In the genomic region with DNA sequence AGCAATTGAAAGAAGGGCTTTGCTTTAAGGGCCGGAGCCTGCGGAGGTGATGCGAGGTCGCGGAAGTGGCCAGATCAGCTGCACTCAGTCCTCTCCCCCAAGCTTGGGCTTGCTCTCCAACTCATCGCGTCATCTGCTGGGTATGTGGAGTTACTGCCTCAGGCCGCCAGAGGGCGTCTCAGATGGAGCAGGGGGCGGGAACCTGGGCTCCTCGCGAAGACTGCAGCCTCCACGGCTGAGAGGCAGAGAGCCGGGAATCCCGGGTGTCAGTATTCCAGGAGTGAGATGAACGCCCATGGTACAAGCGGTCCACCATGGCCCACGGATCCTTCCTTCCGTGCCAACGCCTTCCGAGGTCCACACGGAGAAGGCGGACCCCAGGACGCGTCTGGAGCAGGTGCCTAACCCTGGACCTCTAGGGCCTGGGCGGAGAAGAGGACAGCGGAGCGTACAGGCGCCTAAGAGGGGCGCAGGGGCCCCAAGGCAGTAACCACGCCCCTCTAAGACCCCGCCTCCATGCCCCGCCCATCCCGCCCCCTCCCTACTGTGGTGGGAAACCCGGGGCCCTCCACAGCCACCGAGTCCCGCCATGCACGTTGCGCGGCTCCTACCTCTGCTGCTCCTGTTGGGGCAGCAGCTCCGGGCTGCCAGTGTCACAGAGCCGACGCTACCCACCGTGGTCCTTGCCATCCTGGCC, we compare ENCODE assay signal across 8 mouse cellular contexts. TPM values are rescaled to one million over a fixed set of nuclear protein-coding genes. Genes with fewer than 3 reads are reported as not detected.
DNase-seq lines count a peak whose midpoint lies in the region; ATAC-seq and TF ChIP-seq lines count a peak whose summit lies in the region.

A gene (plus strand): TSS at position 216 of the 697 bp plus-strand sequence.

- H3K4me3 ChIP-seq in bone marrow, adult 2 months (replicated peaks; ENCODE audit: control insufficient read depth, low read depth, low read length): peak within 1 kb of the TSS; percentile 93
- H3K4me3 ChIP-seq in embryonic facial prominence, embryonic 14.5 days (ENCODE audit: low read depth, low read length): peak within 1 kb of the TSS; percentile 51
- peak within 1 kb of the TSS; percentile 59 for H3K4me3 ChIP-seq in heart, adult 2 months
- H3K4me3 ChIP-seq in kidney, adult 2 months (ENCODE audit: insufficient read depth, low read depth, low read length): peak within 1 kb of the TSS; percentile 53
- H3K4me3 ChIP-seq in limb, embryonic 11.5 days (ENCODE audit: low read depth, low read length): peak within 1 kb of the TSS; percentile 49
- H3K4me3 ChIP-seq in midbrain, embryonic 13.5 days (replicated peaks): peak within 1 kb of the TSS; percentile 47
- peak within 1 kb of the TSS; percentile 74 for H3K4me3 ChIP-seq in small intestine, adult 2 months (ENCODE audit: low read depth, low read length)

- no peaks in the 10 kb centered on the region; the same call in 1 of the 2 replicates for H3K4me1 ChIP-seq in bone marrow, adult 2 months (ENCODE audit: control insufficient read depth, insufficient read depth, low read length)
- peaks cover 3% of the 10 kb centered on the region; the same call in 1 of the 2 replicates for H3K4me1 ChIP-seq in embryonic facial prominence, embryonic 14.5 days (ENCODE audit: control insufficient read depth, insufficient read depth, low read length)
- no peaks in the 10 kb centered on the region for H3K4me1 ChIP-seq in heart, adult 2 months (ENCODE audit: control insufficient read depth, insufficient read depth, low read length)
- H3K4me1 ChIP-seq in kidney, adult 2 months (ENCODE audit: control insufficient read depth, insufficient read depth, low read length): no peaks in the 10 kb centered on the region
- 0 out of 2 replicates have a peak, but pooled peaks cover 5% of the 10 kb centered on the region for H3K4me1 ChIP-seq in limb, embryonic 11.5 days (ENCODE audit: control insufficient read depth, insufficient read depth, low read length)
- H3K4me1 ChIP-seq in midbrain, embryonic 13.5 days (replicated peaks): peaks cover 19% of the 10 kb centered on the region
- peaks cover 9% of the 10 kb centered on the region for H3K4me1 ChIP-seq in small intestine, adult 2 months (ENCODE audit: control insufficient read depth, insufficient read depth, insufficient read length, low read length)

- peak; percentile 88 for DNase-seq in A20 (ENCODE audit: low read depth, low spot score)
- peak; percentile 95 for DNase-seq in embryonic facial prominence, embryonic 14.5 days (ENCODE audit: low spot score)
- peak; percentile 87 for DNase-seq in heart, adult 2 months
- peak; percentile 83 for DNase-seq in kidney, adult 2 months
- DNase-seq in limb, embryonic 11.5 days (ENCODE audit: low spot score): peak; percentile 89

- intact Hi-C loops in heart, adult 2 months (cut with DNase I): loop anchor here (1.0 kb wide), 1 partner anchor 108 kb away; no protein-coding TSS in a partner anchor

- ATAC-seq in embryonic facial prominence, embryonic 14.5 days (ENCODE audit: low read depth): peak; percentile 93
- ATAC-seq in limb, embryonic 11.5 days (ENCODE audit: insufficient number of reproducible peaks, low FRiP score, low TSS enrichment, low read depth): peak; percentile 88
- peak; percentile 91 for ATAC-seq in midbrain, embryonic 13.5 days

- H3K9ac ChIP-seq in embryonic facial prominence, embryonic 14.5 days (ENCODE audit: low read depth, low read length): peak within 1 kb of the TSS; percentile 69
- peak within 1 kb of the TSS; percentile 68 for H3K9ac ChIP-seq in heart, adult 2 months (ENCODE audit: low read depth, low read length)
- peak within 1 kb of the TSS; percentile 58 for H3K9ac ChIP-seq in limb, embryonic 11.5 days (ENCODE audit: low read length)
- peak within 1 kb of the TSS; percentile 69 for H3K9ac ChIP-seq in midbrain, embryonic 13.5 days (replicated peaks)

- peaks cover 14% of the 10 kb centered on the region; the same call in 1 of the 2 replicates for H3K36me3 ChIP-seq in embryonic facial prominence, embryonic 14.5 days (ENCODE audit: control insufficient read depth, insufficient read depth, low read length)
- no peaks in the 10 kb centered on the region for H3K36me3 ChIP-seq in heart, adult 2 months (ENCODE audit: control insufficient read depth, insufficient read depth, low read length)
- H3K36me3 ChIP-seq in kidney, adult 2 months (ENCODE audit: control insufficient read depth, insufficient read depth, low read length): no peaks in the 10 kb centered on the region
- no peaks in the 10 kb centered on the region for H3K36me3 ChIP-seq in limb, embryonic 11.5 days (ENCODE audit: control insufficient read depth, insufficient read depth, low read length)
- H3K36me3 ChIP-seq in midbrain, embryonic 13.5 days: peaks cover 15% of the 10 kb centered on the region
- no peaks in the 10 kb centered on the region for H3K36me3 ChIP-seq in small intestine, adult 2 months (ENCODE audit: control insufficient read depth, insufficient read depth, low read length)

- TF ChIP-seq POLR2A in bone marrow, adult 2 months (IDR thresholded peaks at IDR 0.05; ENCODE audit: borderline replicate concordance, control insufficient read depth, low read depth, low read length): peak; percentile 58
- 0 out of 2 replicates have a peak, but pooled peaks have one; percentile 6 for TF ChIP-seq POLR2A in heart, adult 2 months (IDR thresholded peaks at IDR 0.05; ENCODE audit: insufficient read depth, low read depth, low read length)
- TF ChIP-seq POLR2A in kidney, adult 2 months (IDR thresholded peaks at IDR 0.05; ENCODE audit: low read depth, low read length): no peak
- no peak for TF ChIP-seq POLR2A in small intestine, adult 2 months (IDR thresholded peaks at IDR 0.05; ENCODE audit: low read depth, low read length)

- no peaks in the 10 kb centered on the region for H3K9me3 ChIP-seq in embryonic facial prominence, embryonic 14.5 days (ENCODE audit: control insufficient read depth, low read length)
- H3K9me3 ChIP-seq in limb, embryonic 11.5 days (ENCODE audit: control insufficient read depth, low read length): no peaks in the 10 kb centered on the region
- H3K9me3 ChIP-seq in midbrain, embryonic 13.5 days: no peaks in the 10 kb centered on the region

- peak within 1 kb of the TSS; percentile 82 for H3K4me2 ChIP-seq in embryonic facial prominence, embryonic 14.5 days (ENCODE audit: low read depth, low read length)
- H3K4me2 ChIP-seq in limb, embryonic 11.5 days (ENCODE audit: low read depth, severe bottlenecking): peak within 1 kb of the TSS; percentile 85
- peak within 1 kb of the TSS; percentile 75 for H3K4me2 ChIP-seq in midbrain, embryonic 13.5 days (replicated peaks)

- no peaks in the 10 kb centered on the region for H3K27me3 ChIP-seq in embryonic facial prominence, embryonic 14.5 days (replicated peaks; ENCODE audit: control insufficient read depth, insufficient read depth, low read length)
- H3K27me3 ChIP-seq in heart, adult 2 months (ENCODE audit: control insufficient read depth, insufficient read depth, low read length): no peaks in the 10 kb centered on the region
- no peaks in the 10 kb centered on the region for H3K27me3 ChIP-seq in kidney, adult 2 months (replicated peaks; ENCODE audit: control insufficient read depth, insufficient read depth, low read length)
- H3K27me3 ChIP-seq in limb, embryonic 11.5 days (ENCODE audit: control insufficient read depth, insufficient read depth, low read length): no peaks in the 10 kb centered on the region
- no peaks in the 10 kb centered on the region for H3K27me3 ChIP-seq in midbrain, embryonic 13.5 days
- no peaks in the 10 kb centered on the region; the same call in 1 of the 2 replicates for H3K27me3 ChIP-seq in small intestine, adult 2 months (ENCODE audit: control insufficient read depth, insufficient read depth, low read length)

- TF ChIP-seq CTCF in bone marrow, adult 2 months (IDR thresholded peaks at IDR 0.05; ENCODE audit: control insufficient read depth, insufficient read depth, low read length): peak; percentile 92
- TF ChIP-seq CTCF in heart, adult 2 months (IDR thresholded peaks at IDR 0.05): peak; percentile 99; the same call in 1 of the 2 replicates
- peak; percentile 86 for TF ChIP-seq CTCF in kidney, adult 2 months (conservative IDR thresholded peaks at IDR 0.05; ENCODE audit: insufficient read depth, insufficient read length, low read depth, low read length)
- TF ChIP-seq CTCF in small intestine, adult 2 months (IDR thresholded peaks at IDR 0.05; ENCODE audit: extremely low read depth, insufficient read length, insufficient replicate concordance, low read depth, low read length): peak; percentile 94

- TF ChIP-seq EP300 in heart, adult 2 months (IDR thresholded peaks at IDR 0.05; ENCODE audit: insufficient read depth, low read depth, low read length): peak; percentile 81

- no peaks in the 10 kb centered on the region for H3K79me2 ChIP-seq in heart, adult 2 months (replicated peaks; ENCODE audit: control insufficient read depth, insufficient read depth, low read length)

- peak within 1 kb of the TSS; percentile 87 for H3K27ac ChIP-seq in bone marrow, adult 2 months (ENCODE audit: control insufficient read depth, insufficient read depth, low read depth, low read length, poor library complexity)
- H3K27ac ChIP-seq in embryonic facial prominence, embryonic 14.5 days (replicated peaks; ENCODE audit: low read depth, low read length): peak within 1 kb of the TSS; percentile 83
- H3K27ac ChIP-seq in heart, adult 2 months: peak within 1 kb of the TSS; percentile 57
- no peak within 1 kb of the TSS for H3K27ac ChIP-seq in kidney, adult 2 months (ENCODE audit: insufficient read depth, low read depth, low read length)
- H3K27ac ChIP-seq in limb, embryonic 11.5 days (replicated peaks; ENCODE audit: low read depth, low read length): peak within 1 kb of the TSS; percentile 42; the same call in 1 of the 2 replicates
- peak within 1 kb of the TSS; percentile 59 for H3K27ac ChIP-seq in midbrain, embryonic 13.5 days
- peak within 1 kb of the TSS; percentile 61 for H3K27ac ChIP-seq in small intestine, adult 2 months (ENCODE audit: insufficient read depth, low read depth, low read length)

- WGBS in bone marrow, adult 2 months: under 1% methylated on average over 44 of the region's 44 CpGs
- under 1% methylated on average over 25 of the region's 44 CpGs for WGBS in embryonic facial prominence, embryonic 14.5 days
- 1% methylated on average over 43 of the region's 44 CpGs for WGBS in heart, adult 2 months
- WGBS in kidney, adult 2 months: 1% methylated on average over 44 of the region's 44 CpGs
- under 1% methylated on average over 34 of the region's 44 CpGs for WGBS in limb, embryonic 11.5 days
- 0% methylated on average over 42 of the region's 44 CpGs for WGBS in midbrain, embryonic 13.5 days
- under 1% methylated on average over 37 of the region's 44 CpGs for WGBS in small intestine, adult 2 months

RNA-seq across cellular contexts. Expression of the gene that starts here (rescaled TPM):
- polyA plus RNA-seq in bone marrow, adult 2 months (2011; ENCODE audit: insufficient read depth, insufficient read length, low replicate concordance, missing spikeins): 8.8 and 12.9 TPM in 2 replicates
- polyA plus RNA-seq in embryonic facial prominence, embryonic 14.5 days (2014; fragmentation: Nextera tagmentation; extraction: Ambion mirVana): 29.2 and 32.8 TPM in 2 replicates
- 1 to 10 TPM; 3.0 to 4.1 TPM for total RNA-seq in heart, adult 2 months (2021)
- 6.9 and 9.1 TPM in 2 replicates for polyA plus RNA-seq in heart, adult 2 months (2012; rRNA removed)
- polyA plus RNA-seq in kidney, adult 2 months (2012; rRNA removed): 2.3 and 3.3 TPM in 2 replicates
- 8.4 and 8.7 TPM in 2 replicates for polyA plus RNA-seq in limb, embryonic 11.5 days (2014; fragmentation: Nextera tagmentation; extraction: Ambion mirVana)
- 14.6 and 20.7 TPM in 2 replicates for polyA plus RNA-seq in midbrain, embryonic 13.5 days (2015; fragmentation: Nextera tagmentation; extraction: Ambion mirVana)
- 3.5 and 5.9 TPM in 2 replicates for polyA plus RNA-seq in small intestine, adult 2 months (2012; rRNA removed)

Comparison
In these comparisons a context has a peak if more than half of its experiments do, and no peak if none do; other contexts are left out.
1. POLR2A ChIP-seq: peak in bone marrow, adult 2 months (single experiment) and heart, adult 2 months (single experiment); none in kidney, adult 2 months (single experiment) and small intestine, adult 2 months (single experiment).
2. Peak in every context shown above with its lines, with median percentiles within 50 percentile points of each other: DNase-seq, H3K4me3 ChIP-seq, CTCF ChIP-seq, ATAC-seq, H3K4me2 ChIP-seq and H3K9ac ChIP-seq.